Mouse (Mus musculus) lung, embryonic 16.5 days (tissue): Measurements from ENCODE around the gene Ap5s1. TPM values are rescaled to one million over a fixed set of nuclear protein-coding genes. Genes with fewer than 3 reads are reported as not detected.

Source experiments
- ATAC-seq: fragments of 200-750 bp; cut with Nextera tagmentation; 2 replicates; pipeline ENCODE4 v1.8.0; 2017; ENCODE audit warnings: low read depth, mild to moderate bottlenecking, moderate library complexity
- H3K27ac ChIP-seq: fragments of 300-500 bp; sonication (generic); 2 replicates; pipeline ENCODE4 v1.5.1; 2014; ENCODE audit warnings: mild to moderate bottlenecking, control low read depth, low read length
- H3K27me3 ChIP-seq: fragments of 300-500 bp; sonication (generic); 2 replicates; pipeline ENCODE4 v1.6.1; 2014; ENCODE audit warnings: low read depth, low read length, mixed read lengths; ENCODE audit not compliant: control insufficient read depth, insufficient read depth
- H3K36me3 ChIP-seq: fragments of 300-500 bp; sonication (generic); 2 replicates; pipeline ENCODE4 v1.6.1; 2014; ENCODE audit warnings: low read length; ENCODE audit not compliant: control insufficient read depth, insufficient read depth
- H3K4me1 ChIP-seq: fragments of 300-500 bp; sonication (generic); replicated peaks from 2 replicates; pipeline ENCODE4 v1.6.1; 2014; ENCODE audit warnings: low read length, mixed read lengths; ENCODE audit not compliant: control insufficient read depth, insufficient read depth
- H3K4me2 ChIP-seq: fragments of 300-500 bp; sonication (generic); 2 replicates; pipeline ENCODE4 v1.6.1; 2014; ENCODE audit warnings: low read depth, low read length, control low read depth
- H3K4me3 ChIP-seq: fragments of 300-500 bp; sonication (generic); 2 replicates; pipeline ENCODE4 v1.5.1; 2014; ENCODE audit warnings: mild to moderate bottlenecking, low read length, control low read depth
- H3K9ac ChIP-seq: fragments of 300-500 bp; sonication (generic); 2 replicates; pipeline ENCODE4 v1.6.1; 2014; ENCODE audit warnings: low read length, control low read depth
- H3K9me3 ChIP-seq: fragments of 300-500 bp; sonication (generic); 2 replicates; pipeline ENCODE4 v1.6.1; 2016; ENCODE audit warnings: low read length; ENCODE audit not compliant: control insufficient read depth
- WGBS: fragments of 180-500 bp; shearing (Covaris S2); extraction: QIAGEN DNeasy Blood & Tissue Kit; methylation state at CpG from one replicate; pipeline ENCODE4 v1.1.7; 2014; 5-methylcytosine and 5-hydroxymethylcytosine counted together
- polyA plus RNA-seq: library from polyadenylated mRNA; unstranded; fragments of >200 nt; fragmentation: Nextera tagmentation; extraction: Ambion mirVana; gene quantifications from 2 replicates; pipeline ENCODE4 v1.2.1, GENCODE M21; 2015

Gene Ap5s1
- polyA plus RNA-seq, 1 experiment from 2014 or later, result 29.0 TPM

- WGBS, result 8% methylated on average over 43 of the region's 43 CpGs
- peak overlapping the region; percentile 28 for H3K4me3 ChIP-seq
- peak overlapping the region; percentile 54 for H3K9ac ChIP-seq
- no peaks in the 10 kb centered on the region for H3K9me3 ChIP-seq
- H3K4me2 ChIP-seq, result peak overlapping the region; percentile 49
- peaks cover 2% of the 10 kb centered on the region; the same call in 1 of the 2 replicates for H3K36me3 ChIP-seq
- H3K27me3 ChIP-seq, result peaks cover 26% of the 10 kb centered on the region
- peak; percentile 51 for ATAC-seq
- H3K27ac ChIP-seq, result no peak overlapping the region
- H3K4me1 ChIP-seq, result peaks cover 26% of the 10 kb centered on the region
Observed at GRCm38 (mm10) chr2:131171401-131172104, 35.3 kb upstream of the Ap5s1 start.

- Histone ChIP-seq H3K27me3 (peaks cover 26% of the 10 kb centered on the region), H3K9ac (no peak overlapping the region), H3K9me3 (no peaks in the 10 kb centered on the region), H3K4me3 (no peak overlapping the region), H3K27ac (no peak overlapping the region), H3K4me1 (peaks cover 31% of the 10 kb centered on the region), H3K36me3 (peaks cover 4% of the 10 kb centered on the region), H3K4me2 (no peak overlapping the region)
- WGBS, result 53% methylated on average over 9 of the region's 9 CpGs
- no peak for ATAC-seq
Observed at GRCm38 (mm10) chr2:131172322-131172721, 34.6 kb upstream of the Ap5s1 start.

GRCm38 (mm10) chr2:131174700-131175099 lies 32.2 kb upstream of the Ap5s1 start:
- ATAC-seq, result 0 out of 2 replicates have a peak, but pooled peaks have one; percentile 14
- Histone ChIP-seq H3K9me3 (no peaks in the 10 kb centered on the region), H3K36me3 (peaks cover 4% of the 10 kb centered on the region), H3K27me3 (peaks cover 26% of the 10 kb centered on the region), H3K4me2 (peak overlapping the region; percentile 70), H3K27ac (no peak overlapping the region), H3K4me3 (peak overlapping the region; percentile 49), H3K4me1 (peaks cover 48% of the 10 kb centered on the region), H3K9ac (peak overlapping the region; percentile 40; the same call in 1 of the 2 replicates)
- WGBS, result 5% methylated on average over 11 of the region's 11 CpGs

DNA sequence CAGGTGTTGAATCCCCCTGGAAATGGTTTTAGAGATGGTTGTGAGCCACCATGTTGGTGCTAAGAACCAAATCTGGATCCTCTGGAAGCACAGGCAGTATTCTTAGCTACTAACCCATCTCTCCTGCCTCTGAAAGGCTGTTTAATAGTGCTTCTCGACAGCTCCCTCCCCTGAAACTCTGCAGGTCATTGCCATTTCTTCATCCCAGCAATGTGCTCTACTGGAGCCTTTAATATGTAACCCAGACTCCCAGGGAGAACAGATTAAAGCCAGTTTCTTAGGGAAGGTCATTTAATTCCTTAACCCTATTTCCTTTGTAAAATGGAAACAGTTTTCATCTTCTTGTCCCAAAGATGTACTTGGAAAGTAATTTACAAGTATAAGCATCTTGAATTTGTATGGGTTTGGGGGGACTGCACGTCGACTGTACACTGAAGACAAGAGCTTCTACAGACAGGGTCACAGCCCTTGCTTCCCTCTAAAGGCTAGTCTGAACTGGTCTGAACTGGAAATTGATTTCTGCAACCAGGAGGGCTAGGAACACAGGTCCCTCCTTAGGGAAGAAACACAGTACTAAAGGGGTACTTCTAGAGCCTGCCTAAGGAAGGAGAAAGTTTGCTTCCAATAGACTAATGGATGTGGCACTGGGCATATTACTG lies 31.5 kb upstream of the Ap5s1 start:
- Histone ChIP-seq H3K27me3 (peaks cover 25% of the 10 kb centered on the region), H3K4me3 (no peak overlapping the region), H3K9ac (no peak overlapping the region), H3K36me3 (peaks cover 4% of the 10 kb centered on the region), H3K4me1 (peaks cover 48% of the 10 kb centered on the region), H3K4me2 (no peak overlapping the region), H3K27ac (peak overlapping the region; percentile 84), H3K9me3 (no peaks in the 10 kb centered on the region)
- WGBS, result 70% methylated on average over 3 of the region's 3 CpGs
- no peak for ATAC-seq

DNA sequence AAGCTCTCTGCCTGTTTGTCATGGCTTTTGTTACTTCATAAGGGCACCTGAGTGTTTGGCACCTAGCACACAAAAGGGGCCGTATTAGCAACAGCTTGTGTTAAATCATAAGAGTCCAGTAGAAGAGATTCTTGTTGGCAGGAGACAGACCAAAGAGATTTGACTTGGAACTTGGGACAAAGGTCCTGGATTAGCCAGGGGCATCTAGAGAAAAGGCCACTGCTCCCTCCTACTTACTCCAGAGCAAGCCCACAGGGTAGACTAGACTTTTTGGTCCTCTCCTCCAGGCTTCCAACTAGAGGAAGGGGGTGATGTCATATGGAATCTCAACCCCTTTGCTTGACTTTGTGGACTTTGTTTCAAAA lies 31.0 kb upstream of the Ap5s1 start:
- Histone ChIP-seq H3K9ac (0 out of 2 replicates have a peak overlapping the region, but pooled peaks have one; percentile 14), H3K27ac (peak overlapping the region; percentile 84), H3K4me1 (peaks cover 48% of the 10 kb centered on the region), H3K27me3 (peaks cover 20% of the 10 kb centered on the region), H3K4me2 (peak overlapping the region; percentile 38), H3K9me3 (no peaks in the 10 kb centered on the region), H3K4me3 (no peak overlapping the region), H3K36me3 (peaks cover 4% of the 10 kb centered on the region)
- 69% methylated on average over 1 of the region's 1 CpGs for WGBS
- ATAC-seq, result no peak

- WGBS, result 53% methylated on average over 5 of the region's 5 CpGs
- H3K27me3 ChIP-seq, result peaks cover 15% of the 10 kb centered on the region
- peaks cover 47% of the 10 kb centered on the region for H3K4me1 ChIP-seq
- H3K27ac ChIP-seq, result peak overlapping the region; percentile 84
- H3K4me3 ChIP-seq, result no peak overlapping the region
- ATAC-seq, result peak; percentile 43
- H3K4me2 ChIP-seq, result peak overlapping the region; percentile 86
- peaks cover 4% of the 10 kb centered on the region for H3K36me3 ChIP-seq
- no peaks in the 10 kb centered on the region for H3K9me3 ChIP-seq
- peak overlapping the region; percentile 4; the same call in 1 of the 2 replicates for H3K9ac ChIP-seq
Observed at GRCm38 (mm10) chr2:131176491-131176890, 30.4 kb upstream of the Ap5s1 start.

GRCm38 (mm10) chr2:131177932-131178331 lies 28.9 kb upstream of the Ap5s1 start:
- H3K4me1 ChIP-seq, result peaks cover 44% of the 10 kb centered on the region

GRCm38 (mm10) chr2:131178828-131179245 lies 28.0 kb upstream of the Ap5s1 start:
- peak overlapping the region; percentile 90 for H3K4me3 ChIP-seq

More at GRCm38 (mm10) chr2:131177932-131178331, 28.9 kb upstream of the Ap5s1 start:
- H3K27me3 ChIP-seq, result peaks cover under 1% of the 10 kb centered on the region
- peak overlapping the region; percentile 90 for H3K4me3 ChIP-seq
- H3K27ac ChIP-seq, result no peak overlapping the region
- 74% methylated on average over 9 of the region's 9 CpGs for WGBS
- no peak for ATAC-seq
- peaks cover 4% of the 10 kb centered on the region for H3K36me3 ChIP-seq
- peak overlapping the region; percentile 86 for H3K4me2 ChIP-seq
- H3K9ac ChIP-seq, result peak overlapping the region; percentile 94
- no peaks in the 10 kb centered on the region for H3K9me3 ChIP-seq

GRCm38 (mm10) chr2:131179246-131179886 lies 27.5 kb upstream of the Ap5s1 start:
- Histone ChIP-seq H3K27ac (peak overlapping the region; percentile 91), H3K4me2 (peak overlapping the region; percentile 86), H3K9ac (peak overlapping the region; percentile 94), H3K27me3 (no peaks in the 10 kb centered on the region), H3K4me3 (peak overlapping the region; percentile 90), H3K9me3 (no peaks in the 10 kb centered on the region), H3K4me1 (peaks cover 40% of the 10 kb centered on the region), H3K36me3 (peaks cover 4% of the 10 kb centered on the region)
- WGBS, result under 1% methylated on average over 66 of the region's 67 CpGs
- ATAC-seq, result peak; percentile 58

More at GRCm38 (mm10) chr2:131178828-131179245, 28.0 kb upstream of the Ap5s1 start:
- peaks cover 4% of the 10 kb centered on the region for H3K36me3 ChIP-seq
- no peaks in the 10 kb centered on the region for H3K9me3 ChIP-seq
- H3K4me2 ChIP-seq, result peak overlapping the region; percentile 86
- peak overlapping the region; percentile 94 for H3K9ac ChIP-seq
- no peaks in the 10 kb centered on the region for H3K27me3 ChIP-seq
- 0 out of 2 replicates have a peak, but pooled peaks have one; percentile 0 for ATAC-seq
- WGBS, result 19% methylated on average over 26 of the region's 26 CpGs
- peak overlapping the region; percentile 91; the same call in 1 of the 2 replicates for H3K27ac ChIP-seq
- peaks cover 44% of the 10 kb centered on the region for H3K4me1 ChIP-seq
